Comparison of ENCODE assay signal across 9 mouse cellular contexts in the genomic region with DNA sequence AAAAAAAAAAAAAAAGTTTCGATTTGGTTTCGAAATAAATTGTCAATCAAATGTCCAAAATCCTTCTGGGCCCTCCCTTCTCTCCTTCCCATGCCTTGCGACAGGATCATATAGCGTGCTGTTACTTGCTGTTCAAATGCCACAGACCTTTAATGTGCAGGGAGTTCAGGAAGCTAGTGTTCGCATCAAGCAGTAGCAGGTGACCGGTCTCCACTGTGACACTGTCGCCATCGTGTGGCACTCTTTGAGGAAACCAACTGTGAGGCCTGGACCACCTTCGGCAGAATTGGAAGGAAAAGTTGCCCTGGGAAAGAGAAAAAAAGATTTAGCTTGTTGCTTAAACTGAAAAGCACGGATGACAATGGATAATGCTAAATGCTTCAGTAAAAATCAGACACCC.
DNase-seq lines count a peak whose midpoint lies in the region; ATAC-seq and TF ChIP-seq lines count a peak whose summit lies in the region.
"Had no signal": no experiment of that assay in that cellular context is flagged by ENCODE, and none has a peak within 500 bp of the region (broad histone marks: within the 10 kb centered on the region; RNA-seq: fewer than 3 reads in every experiment).

No protein-coding gene starts in this region.

- peak; percentile 71; the same call in 1 of the 2 replicates for ATAC-seq in embryonic facial prominence, embryonic 14.5 days (ENCODE audit: low read depth)
- ATAC-seq in kidney, postnatal 0 days (replicated peaks; ENCODE audit: low FRiP score, low read depth), result no peak
- ATAC-seq in lung, postnatal 0 days, result no peak
- no peak for ATAC-seq in megakaryocyte progenitor cell, adult 5-6 weeks (replicated peaks; ENCODE audit: poor library complexity)

- no peaks in the 10 kb centered on the region for H3K9me3 ChIP-seq in embryonic facial prominence, embryonic 14.5 days (ENCODE audit: control insufficient read depth, low read length)
- H3K9me3 ChIP-seq in kidney, postnatal 0 days (replicated peaks; ENCODE audit: low read length), result no peaks in the 10 kb centered on the region
- no peaks in the 10 kb centered on the region for H3K9me3 ChIP-seq in lung, postnatal 0 days (ENCODE audit: low read length)
- H3K9me3 ChIP-seq: stomach, embryonic 15.5 days had no signal

- no peak overlapping the region for H3K4me3 ChIP-seq in embryonic facial prominence, embryonic 14.5 days (ENCODE audit: low read depth, low read length)
- no peak overlapping the region for H3K4me3 ChIP-seq in kidney, postnatal 0 days (replicated peaks; ENCODE audit: low read depth, low read length)
- no peak overlapping the region for H3K4me3 ChIP-seq in lung, postnatal 0 days (ENCODE audit: low read depth, low read length)
- H3K4me3 ChIP-seq: stomach, embryonic 15.5 days had no signal

- H3K27me3 ChIP-seq in embryonic facial prominence, embryonic 14.5 days (replicated peaks; ENCODE audit: control insufficient read depth, insufficient read depth, low read length), result no peaks in the 10 kb centered on the region
- no peaks in the 10 kb centered on the region for H3K27me3 ChIP-seq in kidney, postnatal 0 days (ENCODE audit: insufficient read depth, low read length)
- H3K27me3 ChIP-seq in lung, postnatal 0 days (replicated peaks; ENCODE audit: insufficient read depth, low read length), result no peaks in the 10 kb centered on the region
- H3K27me3 ChIP-seq: stomach, embryonic 15.5 days had no signal

- DNase-seq in gastrocnemius, postnatal 10 days, result peak; percentile 5
- DNase-seq in gastrocnemius, postnatal 14 days, result no peak
- peak; percentile 74 for DNase-seq in ES-CJ7 (ENCODE audit: low read depth, low spot score)
- peak; percentile 77 for DNase-seq in embryonic facial prominence, embryonic 14.5 days (ENCODE audit: low spot score)
- DNase-seq in kidney, postnatal 0 days (ENCODE audit: low spot score), result peak; percentile 62
- peak; percentile 8 for DNase-seq in lung, postnatal 0 days (ENCODE audit: low spot score)
- DNase-seq in right cerebral cortex, postnatal 14 days, result peak; percentile 73

- WGBS in embryonic facial prominence, embryonic 14.5 days, result 25% methylated on average over 10 of the region's 10 CpGs
- WGBS in kidney, postnatal 0 days, result 27% methylated on average over 10 of the region's 10 CpGs
- 32% methylated on average over 10 of the region's 10 CpGs for WGBS in lung, postnatal 0 days

- no peak overlapping the region for H3K4me2 ChIP-seq in embryonic facial prominence, embryonic 14.5 days (ENCODE audit: low read depth, low read length)
- H3K4me2 ChIP-seq in kidney, postnatal 0 days (ENCODE audit: low read length), result no peak overlapping the region
- no peak overlapping the region for H3K4me2 ChIP-seq in lung, postnatal 0 days (replicated peaks; ENCODE audit: low read depth, low read length)
- H3K4me2 ChIP-seq: stomach, embryonic 15.5 days had no signal

- H3K9ac ChIP-seq in embryonic facial prominence, embryonic 14.5 days (ENCODE audit: low read depth, low read length), result no peak overlapping the region
- H3K9ac ChIP-seq in kidney, postnatal 0 days (ENCODE audit: low read depth, low read length), result no peak overlapping the region
- no peak overlapping the region for H3K9ac ChIP-seq in lung, postnatal 0 days (replicated peaks; ENCODE audit: low read depth)
- H3K9ac ChIP-seq: stomach, embryonic 15.5 days had no signal

- intact Hi-C loops in gastrocnemius, postnatal 14 days (cut with DNase I; ENCODE audit: low total_unique reads), result no loop called here

- no peaks in the 10 kb centered on the region for H3K4me1 ChIP-seq in embryonic facial prominence, embryonic 14.5 days (ENCODE audit: control insufficient read depth, insufficient read depth, low read length)
- no peaks in the 10 kb centered on the region for H3K4me1 ChIP-seq in kidney, postnatal 0 days (replicated peaks; ENCODE audit: insufficient read depth, low read length)
- H3K4me1 ChIP-seq in lung, postnatal 0 days (ENCODE audit: insufficient read depth, low read depth, low read length), result no peaks in the 10 kb centered on the region
- H3K4me1 ChIP-seq: stomach, embryonic 15.5 days had no signal

- no peak for TF ChIP-seq EP300 in lung, postnatal 0 days (IDR thresholded peaks at IDR 0.05)

- peak; percentile 75 for TF ChIP-seq CTCF in kidney, postnatal 0 days (IDR thresholded peaks at IDR 0.05; ENCODE audit: low read depth)
- TF ChIP-seq CTCF in lung, postnatal 0 days (IDR thresholded peaks at IDR 0.05), result peak; percentile 50

- no peak overlapping the region for H3K27ac ChIP-seq in embryonic facial prominence, embryonic 14.5 days (replicated peaks; ENCODE audit: low read depth, low read length)
- H3K27ac ChIP-seq in kidney, postnatal 0 days, result no peak overlapping the region
- H3K27ac ChIP-seq in lung, postnatal 0 days (ENCODE audit: low read length), result no peak overlapping the region
- H3K27ac ChIP-seq: stomach, embryonic 15.5 days had no signal

- H3K36me3 ChIP-seq in embryonic facial prominence, embryonic 14.5 days (ENCODE audit: control insufficient read depth, insufficient read depth, low read length), result no peaks in the 10 kb centered on the region
- no peaks in the 10 kb centered on the region for H3K36me3 ChIP-seq in kidney, postnatal 0 days (ENCODE audit: insufficient read depth, low read length)
- no peaks in the 10 kb centered on the region for H3K36me3 ChIP-seq in lung, postnatal 0 days (ENCODE audit: insufficient read depth, low read length)
- H3K36me3 ChIP-seq: stomach, embryonic 15.5 days had no signal
